Mouse (Mus musculus): ENCODE results near the gene Spen.

DNA sequence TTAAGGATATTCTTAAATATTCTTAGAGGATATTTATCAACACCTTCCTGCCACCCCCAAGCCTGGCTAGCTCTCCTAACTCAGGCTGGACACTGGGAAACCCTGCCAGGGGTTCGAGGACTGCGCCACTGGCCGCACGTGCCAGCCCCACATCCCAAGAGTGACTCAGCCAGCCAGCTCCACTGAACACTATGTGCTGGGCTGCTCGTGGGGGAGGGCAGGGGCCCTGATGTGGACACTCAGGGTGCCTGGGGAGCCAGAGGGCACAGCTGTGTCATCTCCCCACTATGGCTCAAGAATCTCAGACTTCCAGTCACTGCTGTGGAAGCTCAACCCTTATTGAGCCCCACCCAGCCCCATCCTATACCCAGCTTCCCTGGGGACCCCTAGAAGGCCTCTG lies 115.1 kb downstream of the Spen start:
- TF ChIP-seq CTCF (IDR thresholded peaks at IDR 0.05; ENCODE audit: extremely low read depth, insufficient read depth, low read length) (no peak), POLR2A (IDR thresholded peaks at IDR 0.05; ENCODE audit: extremely low read depth, insufficient read depth, low read length) (no peak)
